Mouse (Mus musculus) spleen, postnatal 10 days (tissue): ENCODE measurements around the gene Cd3d.
"Not testable (repeated sequence)": the region's sequence is repeated elsewhere in the genome, so short reads cannot be mapped to it uniquely, and the experiment has no call there.

Source experiments
- DNase-seq, 2 experiments: peaks; one replicate each; pipeline ENCODE4 v3.0.0; 2021 to 2022; ENCODE audit warnings: low spot score in 2 of 2

Gene Cd3d

GRCm38 (mm10) chr9:44981676-44982075 is at the start of gene Cd3d:
Cd3d (plus strand) TSS chr9:44981786.
- no peak for DNase-seq

DNA sequence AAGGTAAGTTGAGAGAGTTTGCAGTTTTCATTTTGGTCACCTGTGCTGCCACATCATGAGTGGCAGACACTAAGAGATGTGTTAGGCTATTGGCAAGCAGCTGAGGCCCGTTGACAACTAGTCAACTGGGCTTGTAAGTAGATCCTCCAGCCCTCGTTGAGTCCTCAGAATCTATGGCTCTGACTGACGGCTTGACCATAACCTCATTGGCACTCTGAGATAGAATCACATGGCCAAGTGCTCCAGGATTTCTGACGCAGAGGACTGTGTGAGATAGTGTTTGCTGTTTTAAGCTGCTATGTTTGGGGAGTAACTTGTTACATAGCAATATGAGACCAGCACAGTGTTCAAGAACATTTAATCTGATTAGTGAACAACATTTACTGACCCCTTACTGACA is 39.8 kb upstream of the Cd3d start:
- DNase-seq, result no peak

DNA sequence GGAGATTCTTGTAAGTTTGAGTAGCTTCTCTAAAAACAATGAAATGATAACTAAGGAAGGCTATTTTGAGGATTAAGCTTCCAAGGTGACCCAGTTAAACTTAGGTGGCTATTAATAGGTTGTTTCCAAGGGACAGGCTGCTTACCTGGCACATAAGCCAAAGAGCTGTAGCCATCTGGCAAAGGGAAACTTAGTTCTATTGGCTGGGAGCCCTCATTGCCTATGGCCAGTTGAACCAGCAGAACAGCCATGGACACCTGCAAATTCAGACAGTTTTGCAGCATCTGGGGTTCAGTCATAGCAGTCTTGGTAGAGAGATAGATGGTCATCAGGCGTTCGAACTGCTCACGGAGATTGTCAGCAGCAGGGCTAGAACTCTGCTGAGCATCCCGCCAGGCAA is 39.2 kb upstream of the Cd3d start:
- no peak for DNase-seq

- no peak for DNase-seq
Measured at GRCm38 (mm10) chr9:44946185-44946695, 35.3 kb upstream of the Cd3d start.

DNA sequence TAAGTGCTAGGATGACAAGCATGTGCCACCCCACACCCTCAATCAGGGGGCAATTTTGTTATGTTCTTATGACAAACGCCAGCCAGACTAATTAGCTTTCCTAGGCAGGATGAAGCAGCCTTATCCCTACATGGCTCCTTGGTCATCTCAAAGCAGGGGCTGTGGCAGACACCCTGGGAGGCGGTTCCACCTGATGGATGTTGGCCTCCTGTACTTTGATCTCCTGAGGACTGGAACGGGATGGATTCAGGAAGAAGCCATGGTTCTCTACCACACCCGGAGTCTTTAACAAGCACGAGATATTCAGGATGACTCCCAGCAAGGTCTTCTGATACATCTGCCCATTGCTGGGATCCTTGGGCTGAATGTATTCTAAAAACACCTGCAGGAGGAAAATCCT is 33.8 kb upstream of the Cd3d start:
- no peak for DNase-seq

- DNase-seq, result no peak
Measured at GRCm38 (mm10) chr9:44954432-44954831, 27.2 kb upstream of the Cd3d start.

DNA sequence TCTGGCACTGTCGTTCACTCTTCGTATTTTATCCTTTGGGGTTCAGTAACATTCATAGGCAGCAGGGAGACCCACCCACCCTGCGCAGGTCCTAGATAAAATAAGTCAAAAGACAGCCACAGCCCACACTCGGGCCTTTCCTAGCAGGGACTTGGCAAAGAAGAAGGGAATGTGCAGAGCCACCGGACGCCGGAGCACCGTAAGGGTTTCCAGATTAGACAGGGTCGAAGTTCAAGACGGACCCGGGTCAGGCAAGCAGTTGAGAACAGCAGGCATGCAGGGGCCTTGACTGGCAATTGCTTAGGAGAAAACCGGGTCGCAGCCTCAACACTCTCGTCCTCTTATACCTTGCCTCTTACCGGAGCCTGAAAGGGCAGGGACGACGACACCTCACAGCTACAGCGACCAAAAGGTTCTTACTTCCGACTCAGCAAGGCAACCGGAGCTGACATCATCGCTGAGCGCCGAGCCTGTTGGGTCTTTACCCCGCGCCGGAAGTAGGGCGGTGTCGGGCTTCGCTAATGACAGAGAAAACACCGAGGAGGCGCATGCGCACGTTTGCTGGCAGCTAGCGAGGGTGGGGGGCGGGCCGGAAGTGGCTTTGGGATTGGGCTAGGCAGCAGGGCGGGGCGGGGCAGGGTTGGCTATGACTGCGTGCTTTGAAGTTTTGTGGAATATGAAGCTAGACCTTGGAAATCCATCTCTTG is 16.3 kb upstream of the Cd3d start, which contains the start of gene Ube4a:
Gene Ube4a (minus strand): TSS at position 475 of the 707 bp plus-strand sequence.
- peak; percentile 99 to 100 for DNase-seq

DNA sequence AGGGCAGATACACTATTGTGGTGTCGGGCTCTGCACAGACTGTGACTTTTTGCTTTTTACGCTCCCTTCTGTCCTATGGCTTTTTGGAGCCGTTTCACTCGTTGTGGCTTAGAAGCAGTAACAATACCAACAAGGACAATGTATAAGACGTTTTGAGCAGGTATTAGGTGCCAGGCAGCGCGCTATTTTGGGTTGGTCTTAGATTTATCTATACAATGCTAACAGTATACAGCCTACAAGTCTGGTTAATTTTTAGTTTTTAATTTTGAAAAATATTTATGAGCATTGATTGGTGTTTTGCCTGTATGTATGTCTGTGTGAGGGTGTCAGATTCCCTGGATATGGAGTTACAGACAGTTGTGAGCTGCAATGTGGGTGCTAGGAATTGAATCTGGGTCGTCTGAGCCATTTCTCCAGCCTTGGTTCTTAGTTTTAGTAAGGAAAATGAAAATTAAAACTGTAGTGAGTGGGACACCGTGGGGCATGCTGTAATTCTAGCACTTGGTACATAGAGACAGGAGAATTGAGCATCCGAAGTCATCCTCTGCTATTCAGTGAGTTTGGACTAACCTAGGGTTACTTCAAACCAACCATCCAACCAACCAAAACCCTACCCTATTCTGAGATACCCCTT is 15.6 kb upstream of the Cd3d start:
- no peak for DNase-seq

DNA sequence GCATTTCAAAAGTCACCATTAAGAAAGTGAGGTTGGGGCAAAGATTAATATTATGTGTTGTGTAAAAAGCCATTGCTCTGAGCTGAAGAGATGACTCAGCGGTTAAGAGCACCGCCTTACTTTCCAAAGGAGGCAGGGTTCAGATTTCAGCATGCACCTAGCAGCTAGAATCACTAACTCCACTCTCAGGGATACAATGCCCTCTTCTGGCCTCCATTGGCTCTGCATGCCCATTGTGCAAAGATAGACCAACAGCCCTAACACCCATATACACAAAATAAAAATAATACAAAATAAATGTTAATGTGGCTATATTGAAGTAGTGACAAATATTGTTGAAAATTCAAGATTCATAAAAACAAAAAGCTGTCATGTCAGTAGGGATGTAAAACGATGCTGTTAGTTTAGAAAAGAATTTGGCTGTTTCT is 14.8 kb upstream of the Cd3d start:
- DNase-seq, result peak; percentile 62 to 86

DNA sequence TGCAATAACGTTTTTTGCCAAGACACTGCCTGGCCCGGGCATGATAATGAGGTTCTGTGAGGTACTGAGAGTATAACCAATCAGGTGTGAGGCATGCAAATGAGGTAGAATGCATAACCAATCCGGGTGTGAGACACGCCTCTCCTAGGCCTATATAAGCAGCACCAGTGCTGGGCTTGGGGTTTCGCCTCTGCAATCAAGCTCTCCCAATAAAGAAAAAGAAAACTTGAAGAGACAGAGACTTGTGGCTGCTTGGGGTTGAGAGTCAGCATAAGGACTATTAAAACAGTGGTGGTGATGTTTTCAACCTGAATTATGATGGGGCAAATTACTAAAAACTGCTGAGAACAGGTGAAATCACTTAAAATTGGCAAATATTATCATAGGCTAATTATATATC is 13.8 kb upstream of the Cd3d start:
- not testable (repeated sequence) for DNase-seq

DNA sequence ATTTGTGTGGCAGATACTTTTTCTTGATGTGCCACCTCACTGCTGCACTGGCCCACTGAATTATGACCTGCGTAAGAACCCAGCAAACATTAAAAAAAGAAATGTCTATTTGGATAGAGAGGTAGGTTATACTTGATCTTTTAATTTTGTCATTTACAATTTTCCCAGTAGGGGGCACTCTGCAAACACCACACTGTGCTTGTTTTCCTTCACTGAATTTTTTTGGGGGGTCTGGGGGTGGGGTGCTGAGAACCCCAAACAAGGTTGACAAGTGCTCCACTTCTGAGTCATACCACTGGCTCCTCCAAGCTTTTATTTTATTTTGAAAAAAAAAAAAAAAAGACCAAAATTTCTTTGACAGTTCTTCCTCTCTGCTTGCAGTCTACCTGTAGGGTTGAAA is 12.1 kb upstream of the Cd3d start:
- no peak for DNase-seq

- no peak for DNase-seq
Measured at GRCm38 (mm10) chr9:44977813-44978212, 3.8 kb upstream of the Cd3d start.

- DNase-seq, result no peak
Measured at GRCm38 (mm10) chr9:44979806-44980205, 1.8 kb upstream of the Cd3d start.

GRCm38 (mm10) chr9:44980242-44980641 is 1.3 kb upstream of the Cd3d start, which contains the start of gene Cd3g:
Cd3g (minus strand) TSS chr9:44980431.
- DNase-seq, result peak in 1 of 2 experiments; percentile 54

- DNase-seq, result no peak
Measured at GRCm38 (mm10) chr9:44981104-44981503, 482 bp upstream of the Cd3d start.

- DNase-seq, result no peak
Measured at GRCm38 (mm10) chr9:44982081-44982480, 495 bp downstream of the Cd3d start.

GRCm38 (mm10) chr9:44982531-44982930 is 945 bp downstream of the Cd3d start:
- DNase-seq, result no peak

DNA sequence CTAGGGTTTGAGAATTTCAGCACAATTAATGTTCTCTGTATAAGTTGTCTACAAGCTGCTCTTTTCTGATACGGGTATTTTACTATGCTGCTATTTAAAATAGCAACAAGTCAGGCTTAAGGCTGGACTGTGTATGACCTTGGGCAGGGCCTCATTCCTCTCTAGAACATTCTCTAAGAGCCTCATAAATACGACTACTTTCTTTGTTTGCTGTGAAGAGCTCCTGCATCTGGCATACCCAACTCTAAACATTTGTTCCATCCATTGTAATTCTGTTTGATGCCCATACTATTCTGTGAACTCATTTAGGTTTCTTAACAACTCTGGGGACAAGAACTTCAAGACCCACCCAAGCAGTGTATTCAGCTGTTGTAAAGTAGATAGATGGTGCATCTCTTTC is 1.4 kb downstream of the Cd3d start:
- DNase-seq, result no peak

- DNase-seq, result no peak
Measured at GRCm38 (mm10) chr9:44985721-44986161, 4.2 kb downstream of the Cd3d start.

DNA sequence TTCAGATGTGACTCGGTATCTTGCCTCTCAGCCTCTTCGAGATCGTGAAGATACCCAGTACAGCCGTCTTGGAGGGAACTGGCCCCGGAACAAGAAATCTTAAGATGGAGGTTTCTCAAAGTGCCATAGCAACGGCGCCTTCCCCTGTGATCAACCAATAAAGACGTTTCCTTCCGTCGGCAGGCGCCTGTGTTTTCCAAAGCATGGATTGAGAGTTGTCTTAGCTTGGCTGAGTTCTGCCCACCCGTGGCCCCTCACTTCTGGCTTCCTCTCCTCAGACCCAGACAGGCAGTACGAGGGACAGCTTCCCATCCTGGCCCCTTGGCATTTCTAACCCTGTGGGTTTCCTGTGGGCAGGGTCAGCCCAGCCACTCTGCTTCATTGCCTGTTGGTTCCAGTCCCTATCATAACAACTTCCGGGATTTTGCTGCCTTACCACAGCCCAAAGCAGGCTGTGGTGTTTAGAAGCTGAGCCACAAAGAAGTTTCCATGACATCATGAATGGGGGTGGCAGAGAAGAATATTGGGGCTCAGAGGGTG is 4.7 kb downstream of the Cd3d start:
- peak; percentile 36 to 69 for DNase-seq

GRCm38 (mm10) chr9:44986976-44987375 is 5.4 kb downstream of the Cd3d start:
- no peak for DNase-seq

DNA sequence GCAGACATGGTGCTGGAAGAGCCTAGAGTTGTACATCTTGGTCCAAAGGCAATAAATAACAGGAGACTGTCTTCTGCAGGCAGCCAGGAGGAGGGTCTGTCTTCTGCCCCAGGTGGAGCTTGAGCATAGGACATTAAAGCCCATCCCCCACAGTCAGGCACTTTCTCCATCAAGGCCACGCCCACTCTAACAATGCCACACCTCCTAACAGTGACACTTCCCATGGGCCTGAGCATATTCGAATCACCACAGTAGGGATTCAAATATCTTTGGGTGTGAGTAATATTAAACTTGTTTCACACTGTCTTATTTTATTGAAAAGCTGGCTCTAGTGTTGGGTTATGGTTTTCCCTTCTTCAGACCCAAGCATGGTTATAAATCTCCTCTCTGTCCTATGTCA is 10.2 kb downstream of the Cd3d start:
- no peak for DNase-seq

DNA sequence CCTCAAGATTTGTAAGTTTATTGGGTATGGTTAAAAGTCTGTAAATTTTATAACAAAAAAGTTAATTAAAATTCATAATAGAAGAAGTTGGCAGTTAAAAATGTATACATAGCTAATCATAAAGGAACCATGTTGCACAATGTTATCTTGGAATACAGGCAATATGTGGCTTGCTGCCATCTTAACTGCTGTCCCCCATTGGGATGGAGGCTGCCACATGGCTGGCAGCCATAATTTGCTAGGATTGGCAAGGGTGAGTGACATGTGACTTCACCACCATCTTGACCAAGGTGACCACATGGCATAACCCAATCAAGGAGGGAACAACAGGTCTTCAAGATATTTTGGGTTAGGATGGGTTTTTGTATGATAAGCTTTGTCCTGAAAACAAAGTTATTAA is 10.7 kb downstream of the Cd3d start:
- DNase-seq, result no peak
